Mouse (Mus musculus) liver, postnatal 0 days (tissue): ENCODE data around the gene 2700097O09Rik.

ENCODE experiments used
- CTCF ChIP-seq: sonication (generic); IDR thresholded peaks from 2 replicates; pipeline ENCODE4 v1.5.1; 2016; ENCODE audit warnings: antibody characterized with exemption, low read depth
- EP300 ChIP-seq: IDR thresholded peaks from 2 replicates; pipeline ENCODE4 v1.6.1; 2016; ENCODE audit warnings: antibody characterized with exemption, low read depth, mild to moderate bottlenecking

- no peak for TF ChIP-seq CTCF
- no peak for TF ChIP-seq EP300
Measured at GRCm38 (mm10) chr12:55017119-55017721, 62.7 kb downstream of the 2700097O09Rik start.
